Mouse (Mus musculus): ENCODE results near the gene Pgbd5. TPM values are rescaled to one million over a fixed set of nuclear protein-coding genes. Genes with fewer than 3 reads are reported as not detected.

Pgbd5 gene
- polyA plus RNA-seq, 1 experiment from 2014 or later = 3.4 TPM

- peaks cover 6 to 7% of the 10 kb centered on the region in 2 experiments for H3K4me1 ChIP-seq (ENCODE audit: control insufficient read depth in 2 of 2, insufficient read depth in 2 of 2, low read length in 2 of 2)
- H3K27me3 ChIP-seq (ENCODE audit: control insufficient read depth, insufficient read depth, low read length) = no peaks in the 10 kb centered on the region
- no peak overlapping the region for H3K27ac ChIP-seq (replicated peaks in 1 of 2; ENCODE audit: control insufficient read depth in 1 of 2, insufficient read depth in 1 of 2, low read depth in 2 of 2, low read length in 2 of 2)
- WGBS = 77% methylated on average over 10 of the region's 10 CpGs
- H3K4me3 ChIP-seq (ENCODE audit: control insufficient read depth in 1 of 2, insufficient read depth in 1 of 2, low read depth in 1 of 2, low read length in 2 of 2) = no peak overlapping the region
- H3K9ac ChIP-seq (ENCODE audit: low read length) = no peak overlapping the region
- ATAC-seq (ENCODE audit: insufficient number of reproducible peaks, insufficient read depth, low FRiP score, low read depth) = no peak
- no peaks in the 10 kb centered on the region for H3K9me3 ChIP-seq (ENCODE audit: control insufficient read depth, low read length)
- H3K4me2 ChIP-seq (ENCODE audit: low read length) = no peak overlapping the region
- peaks cover 78% of the 10 kb centered on the region for H3K36me3 ChIP-seq (ENCODE audit: control insufficient read depth, insufficient read depth, low read length)
These were observed 109.8 kb downstream of the Pgbd5 start for GRCm38 (mm10) chr8:124329690-124330089.

GRCm38 (mm10) chr8:124328259-124328658, 111.2 kb downstream of the Pgbd5 start:
- peaks cover 78% of the 10 kb centered on the region for H3K36me3 ChIP-seq (ENCODE audit: control insufficient read depth, insufficient read depth, low read length)
- no peak overlapping the region for H3K4me3 ChIP-seq (ENCODE audit: control insufficient read depth in 1 of 2, insufficient read depth in 1 of 2, low read depth in 1 of 2, low read length in 2 of 2)
- no peaks in the 10 kb centered on the region for H3K9me3 ChIP-seq (ENCODE audit: control insufficient read depth, low read length)
- no peak overlapping the region for H3K27ac ChIP-seq (replicated peaks in 1 of 2; ENCODE audit: control insufficient read depth in 1 of 2, insufficient read depth in 1 of 2, low read depth in 2 of 2, low read length in 2 of 2)
- H3K27me3 ChIP-seq (ENCODE audit: control insufficient read depth, insufficient read depth, low read length) = no peaks in the 10 kb centered on the region
- no peak overlapping the region for H3K9ac ChIP-seq (ENCODE audit: low read length)
- 82% methylated on average over 7 of the region's 7 CpGs for WGBS
- H3K4me1 ChIP-seq (ENCODE audit: control insufficient read depth in 2 of 2, insufficient read depth in 2 of 2, low read length in 2 of 2) = peaks cover 6 to 7% of the 10 kb centered on the region in 2 experiments
- no peak overlapping the region for H3K4me2 ChIP-seq (ENCODE audit: low read length)
- ATAC-seq (ENCODE audit: insufficient number of reproducible peaks, insufficient read depth, low FRiP score, low read depth) = no peak

DNA sequence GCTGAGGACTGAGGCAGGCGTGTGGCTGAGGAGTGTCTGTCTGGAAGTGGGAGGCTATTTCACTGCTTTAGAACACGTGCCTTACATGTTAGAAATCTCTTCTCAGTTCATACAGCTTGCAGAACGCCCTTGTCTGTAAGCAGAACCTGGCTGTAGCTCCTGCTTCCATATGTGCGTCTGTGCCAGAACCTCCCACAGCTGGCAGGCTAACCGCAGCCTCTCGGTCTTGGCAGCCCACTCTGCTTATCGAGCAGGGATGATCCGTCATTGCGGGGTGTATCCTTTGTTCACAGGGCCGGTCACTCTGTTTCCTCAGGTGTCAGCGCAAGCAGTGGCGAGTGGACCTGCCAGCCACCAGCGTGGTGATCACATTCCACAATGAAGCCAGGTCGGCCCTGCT, 116.1 kb downstream of the Pgbd5 start:
- 91% methylated on average over 14 of the region's 14 CpGs for WGBS
- no peak overlapping the region for H3K4me3 ChIP-seq (ENCODE audit: control insufficient read depth in 1 of 2, insufficient read depth in 1 of 2, low read depth in 1 of 2, low read length in 2 of 2)
- ATAC-seq (ENCODE audit: insufficient number of reproducible peaks, insufficient read depth, low FRiP score, low read depth) = no peak
- no peak overlapping the region for H3K4me2 ChIP-seq (ENCODE audit: low read length)
- peaks cover 7 to 12% of the 10 kb centered on the region in 2 experiments; a peak in 3 of 4 replicates for H3K4me1 ChIP-seq (ENCODE audit: control insufficient read depth in 2 of 2, insufficient read depth in 2 of 2, low read length in 2 of 2)
- no peaks in the 10 kb centered on the region for H3K9me3 ChIP-seq (ENCODE audit: control insufficient read depth, low read length)
- peaks cover 55% of the 10 kb centered on the region for H3K36me3 ChIP-seq (ENCODE audit: control insufficient read depth, insufficient read depth, low read length)
- H3K9ac ChIP-seq (ENCODE audit: low read length) = no peak overlapping the region
- no peak overlapping the region for H3K27ac ChIP-seq (replicated peaks in 1 of 2; ENCODE audit: control insufficient read depth in 1 of 2, insufficient read depth in 1 of 2, low read depth in 2 of 2, low read length in 2 of 2)
- no peaks in the 10 kb centered on the region for H3K27me3 ChIP-seq (ENCODE audit: control insufficient read depth, insufficient read depth, low read length)

- peaks cover 24 to 32% of the 10 kb centered on the region in 2 experiments for H3K4me1 ChIP-seq (ENCODE audit: control insufficient read depth in 2 of 2, insufficient read depth in 2 of 2, low read length in 2 of 2)
- no peak for ATAC-seq (ENCODE audit: insufficient number of reproducible peaks, insufficient read depth, low FRiP score, low read depth)
These were observed 118.1 kb downstream of the Pgbd5 start for GRCm38 (mm10) chr8:124321227-124321840.

GRCm38 (mm10) chr8:124319316-124319652, 120.2 kb downstream of the Pgbd5 start:
- no peak overlapping the region for H3K9ac ChIP-seq (ENCODE audit: low read length)
- H3K9me3 ChIP-seq (ENCODE audit: control insufficient read depth, low read length) = no peaks in the 10 kb centered on the region
- H3K4me2 ChIP-seq (ENCODE audit: low read length) = no peak overlapping the region
- WGBS = 78% methylated on average over 4 of the region's 4 CpGs
- no peak overlapping the region for H3K4me3 ChIP-seq (ENCODE audit: control insufficient read depth in 1 of 2, insufficient read depth in 1 of 2, low read depth in 1 of 2, low read length in 2 of 2)
- H3K27ac ChIP-seq (replicated peaks in 1 of 2; ENCODE audit: control insufficient read depth in 1 of 2, insufficient read depth in 1 of 2, low read depth in 2 of 2, low read length in 2 of 2) = no peak overlapping the region
- peaks cover 41 to 51% of the 10 kb centered on the region in 2 experiments for H3K4me1 ChIP-seq (ENCODE audit: control insufficient read depth in 2 of 2, insufficient read depth in 2 of 2, low read length in 2 of 2)
- H3K36me3 ChIP-seq (ENCODE audit: control insufficient read depth, insufficient read depth, low read length) = peaks cover 18% of the 10 kb centered on the region
- ATAC-seq (ENCODE audit: insufficient number of reproducible peaks, insufficient read depth, low FRiP score, low read depth) = no peak
- no peaks in the 10 kb centered on the region for H3K27me3 ChIP-seq (ENCODE audit: control insufficient read depth, insufficient read depth, low read length)

More at GRCm38 (mm10) chr8:124321227-124321840, 118.1 kb downstream of the Pgbd5 start:
- Histone ChIP-seq H3K9ac (ENCODE audit: low read length) (no peak overlapping the region), H3K36me3 (ENCODE audit: control insufficient read depth, insufficient read depth, low read length) (peaks cover 35% of the 10 kb centered on the region), H3K4me2 (ENCODE audit: low read length) (no peak overlapping the region), H3K27me3 (ENCODE audit: control insufficient read depth, insufficient read depth, low read length) (no peaks in the 10 kb centered on the region), H3K4me3 (ENCODE audit: control insufficient read depth in 1 of 2, insufficient read depth in 1 of 2, low read depth in 1 of 2, low read length in 2 of 2) (no peak overlapping the region), H3K9me3 (ENCODE audit: control insufficient read depth, low read length) (no peaks in the 10 kb centered on the region), H3K27ac (replicated peaks in 1 of 2; ENCODE audit: control insufficient read depth in 1 of 2, insufficient read depth in 1 of 2, low read depth in 2 of 2, low read length in 2 of 2) (no peak overlapping the region)
- WGBS = 61% methylated on average over 12 of the region's 12 CpGs

Other genes with a start within 250 kb of the Pgbd5 start
- gene Galnt2, start 208.3 kb downstream of the Pgbd5 start, polyA plus RNA-seq (2014; fragmentation: Nextera tagmentation; extraction: Ambion mirVana) = 58.5 and 60.5 TPM in 2 replicates
- gene Cog2, start 81.1 kb upstream of the Pgbd5 start, polyA plus RNA-seq (2014; fragmentation: Nextera tagmentation; extraction: Ambion mirVana) = 22.6 and 23.8 TPM in 2 replicates
- 1.1 and 1.3 TPM in 2 replicates for gene Agt, start 130.0 kb upstream of the Pgbd5 start, polyA plus RNA-seq (2014; fragmentation: Nextera tagmentation; extraction: Ambion mirVana)
- gene Capn9, start 136.5 kb upstream of the Pgbd5 start, polyA plus RNA-seq (2014; fragmentation: Nextera tagmentation; extraction: Ambion mirVana) = 0.14 and 0.22 TPM in 2 replicates
- gene 2310022B05Rik, start 223.7 kb upstream of the Pgbd5 start, polyA plus RNA-seq (2014; fragmentation: Nextera tagmentation; extraction: Ambion mirVana) = 64.1 and 66.2 TPM in 2 replicates

Measured in heart, embryonic 14.5 days (tissue).